Mouse (Mus musculus): ENCODE data around the gene Epm2aip1.

The Epm2aip1 gene

DNA sequence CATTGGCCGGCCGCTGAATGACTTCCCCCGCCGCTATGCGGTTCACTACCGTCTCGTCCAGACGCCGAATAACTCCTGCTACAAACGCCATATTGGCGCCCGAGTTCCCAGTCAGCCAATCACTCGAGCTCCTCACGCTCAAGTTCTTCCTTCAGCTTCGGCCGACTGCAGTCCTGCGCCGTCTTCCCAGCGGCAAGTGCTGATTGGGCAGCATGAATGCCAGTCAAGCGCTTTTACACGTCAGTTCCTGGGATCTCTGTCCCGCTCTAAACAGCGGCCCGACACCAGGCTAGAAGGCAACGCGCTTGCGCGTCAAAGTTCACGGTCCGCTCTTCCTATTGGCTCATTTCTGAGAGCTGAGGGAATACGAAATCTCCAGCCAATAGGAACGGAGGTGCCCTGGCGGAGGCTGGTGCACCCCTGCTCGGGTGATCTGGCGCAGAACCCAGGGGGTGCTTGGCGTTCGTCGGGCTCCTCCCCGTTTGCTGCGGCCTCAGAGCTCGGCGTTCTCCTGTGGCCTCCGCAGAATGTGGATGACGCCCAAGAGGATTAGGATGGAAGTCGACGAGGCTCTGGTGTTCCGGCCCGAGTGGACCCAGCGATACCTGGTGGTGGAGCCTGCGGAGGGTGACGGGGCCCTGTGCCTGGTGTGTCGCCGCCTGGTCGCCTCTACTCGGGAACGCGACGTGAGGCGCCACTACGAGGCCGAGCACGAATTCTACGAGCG is at the start of gene Epm2aip1, which contains the start of gene Mlh1:
Gene Epm2aip1, plus strand, starts transcription at position 496 of the 727 bp plus-strand sequence.
Gene Mlh1, minus strand, starts transcription at position 358 of the 727 bp plus-strand sequence.
- ATAC-seq (ENCODE audit: low TSS enrichment): peak; percentile 97

- no peak for ATAC-seq (ENCODE audit: low TSS enrichment)
Observed at GRCm38 (mm10) chr9:111223406-111223805, 48.3 kb upstream of the Epm2aip1 start.

DNA sequence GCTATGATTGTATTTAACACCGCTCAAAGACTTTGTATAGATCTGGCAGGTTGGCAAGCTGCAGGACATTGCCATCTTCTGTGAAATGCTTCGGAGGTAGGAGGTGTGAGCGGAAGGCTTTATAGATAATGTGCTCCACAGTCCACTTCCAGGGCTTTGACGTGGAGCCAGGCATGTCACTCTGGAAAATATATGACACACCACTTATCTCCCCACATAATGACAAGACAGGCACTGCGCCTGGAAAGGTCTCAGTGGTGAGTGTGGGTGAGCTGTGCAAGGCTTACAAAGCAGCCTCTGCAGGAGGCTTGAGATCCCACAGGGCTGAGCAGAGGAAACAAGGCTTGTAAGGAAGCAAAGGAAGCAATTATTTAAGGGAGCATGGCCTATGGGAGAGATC is 43.3 kb upstream of the Epm2aip1 start:
- peak; percentile 73; the same call in 1 of the 2 replicates for ATAC-seq (ENCODE audit: low TSS enrichment)

- ATAC-seq (ENCODE audit: low TSS enrichment): no peak
Observed at GRCm38 (mm10) chr9:111234701-111235100, 37.0 kb upstream of the Epm2aip1 start.

DNA sequence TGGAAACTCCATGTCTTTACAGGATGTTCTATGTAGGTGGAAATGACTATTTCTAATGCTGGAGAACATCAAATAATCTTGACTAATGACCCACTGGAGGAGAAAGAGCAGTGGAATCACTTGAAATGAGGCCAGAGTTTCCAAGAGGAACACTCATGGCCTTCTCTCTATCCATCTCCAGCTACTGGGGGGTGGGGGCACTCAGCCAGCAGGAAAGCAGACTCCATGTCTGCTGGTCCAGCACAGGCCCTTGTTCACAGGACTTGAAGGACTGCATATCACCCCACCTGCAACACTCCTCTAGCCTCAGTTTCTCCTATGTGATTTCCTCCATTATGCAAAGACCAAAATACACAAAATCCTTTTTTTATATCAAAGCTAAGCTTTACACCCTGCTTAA is 34.0 kb upstream of the Epm2aip1 start:
- no peak for ATAC-seq (ENCODE audit: low TSS enrichment)

DNA sequence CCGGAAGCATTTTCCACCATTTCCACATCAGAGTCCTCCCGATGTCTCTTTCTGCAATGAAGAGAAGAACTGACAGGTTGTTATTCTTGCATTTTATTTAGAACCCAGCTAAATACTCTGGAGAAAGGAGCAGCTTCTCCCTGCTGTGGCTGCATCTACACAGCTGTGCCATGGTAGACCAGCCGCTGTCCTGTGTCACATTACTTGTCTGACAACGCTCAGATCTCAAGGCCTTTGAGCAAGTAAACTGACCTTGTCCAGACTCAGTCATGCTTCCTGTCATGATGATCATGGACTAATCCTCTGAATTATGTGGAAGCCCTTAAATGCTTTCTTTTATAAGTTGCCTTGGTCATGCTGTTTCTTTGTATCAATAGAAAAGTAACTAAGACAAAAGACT is 31.9 kb upstream of the Epm2aip1 start:
- ATAC-seq (ENCODE audit: low TSS enrichment): no peak

DNA sequence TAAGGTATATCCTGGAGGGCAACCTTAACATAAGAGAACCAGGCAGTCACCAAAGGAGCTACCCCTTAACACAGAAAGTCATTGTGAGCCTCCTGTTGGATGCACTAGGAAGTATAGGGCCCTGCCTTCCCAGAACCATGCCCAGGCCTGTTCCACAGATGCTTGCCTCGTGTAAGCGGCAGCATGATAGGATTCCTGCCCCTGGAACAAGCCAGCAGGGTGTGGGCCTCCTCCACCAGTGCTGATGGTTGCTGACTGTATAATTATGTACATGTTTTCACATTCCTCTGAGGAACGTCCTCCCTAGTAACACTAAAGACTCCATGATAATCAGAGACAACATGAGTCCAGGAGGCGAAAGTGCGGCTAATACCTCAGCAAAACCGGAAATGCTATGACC is 28.3 kb upstream of the Epm2aip1 start:
- ATAC-seq (ENCODE audit: low TSS enrichment): no peak

- ATAC-seq (ENCODE audit: low TSS enrichment): peak; percentile 62; the same call in 1 of the 2 replicates
Observed at GRCm38 (mm10) chr9:111245546-111245945, 26.2 kb upstream of the Epm2aip1 start.

DNA sequence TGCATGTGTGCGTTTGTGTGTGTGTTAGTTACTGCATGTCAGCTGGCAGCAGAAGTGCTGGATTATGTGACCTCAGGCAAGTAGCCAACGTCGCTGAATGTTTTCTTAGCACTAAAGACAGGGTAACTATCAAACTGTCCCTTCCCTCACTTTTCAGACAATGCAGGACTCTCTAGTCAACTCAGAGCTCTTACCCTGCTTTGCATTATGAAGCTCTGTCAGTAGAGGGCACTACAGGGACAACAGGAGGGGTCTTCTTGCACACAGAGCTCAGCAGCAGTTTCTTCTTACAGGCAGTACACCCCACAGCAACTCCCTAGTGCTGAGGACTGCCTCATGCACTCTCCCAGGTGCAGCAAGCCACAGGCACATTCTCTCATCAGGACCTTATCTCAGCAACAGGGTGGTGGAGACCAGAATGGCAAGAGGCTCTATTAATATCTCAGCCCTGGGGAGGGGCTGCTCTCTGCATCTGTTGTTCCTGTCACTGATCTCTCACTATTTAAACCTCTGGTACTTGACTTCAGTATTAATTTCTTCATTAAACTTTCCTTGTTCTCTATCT is 24.0 kb upstream of the Epm2aip1 start:
- no peak for ATAC-seq (ENCODE audit: low TSS enrichment)

DNA sequence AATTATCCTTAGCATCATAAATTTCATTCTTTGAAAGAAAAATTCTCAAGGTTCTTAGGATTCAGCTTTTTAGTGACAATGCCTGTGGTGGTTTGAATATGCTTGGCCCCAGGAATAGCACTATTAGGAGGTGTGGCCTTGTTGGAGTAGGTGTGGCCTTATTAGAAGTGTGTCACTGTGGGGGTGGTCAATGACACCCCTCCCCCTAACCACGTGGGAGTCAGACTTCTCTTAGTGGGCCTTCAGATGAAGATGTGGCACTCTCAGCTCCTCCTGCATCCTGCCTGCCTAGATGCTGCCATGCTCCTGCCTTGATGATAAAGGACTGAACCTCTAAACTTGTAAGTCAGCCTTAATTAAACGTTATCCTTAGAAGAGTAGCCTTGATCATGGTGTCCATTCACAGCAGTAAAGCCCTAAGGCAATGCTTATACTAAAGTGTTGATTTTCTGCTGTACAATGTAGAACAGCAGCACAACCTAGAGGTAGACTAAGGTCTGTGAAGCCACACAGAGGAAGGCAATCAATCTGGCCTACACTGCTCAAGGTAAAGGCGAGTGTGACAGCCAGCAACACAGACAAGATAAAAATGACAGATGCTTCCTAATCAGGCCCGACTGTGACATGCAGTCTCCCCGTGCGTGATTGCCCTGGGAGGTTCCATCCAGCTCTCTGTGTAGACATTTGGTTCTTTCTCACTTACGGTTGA is 19.4 kb upstream of the Epm2aip1 start:
- peak; percentile 64; the same call in 1 of the 2 replicates for ATAC-seq (ENCODE audit: low TSS enrichment)

GRCm38 (mm10) chr9:111260360-111260985 is 11.3 kb upstream of the Epm2aip1 start:
- ATAC-seq (ENCODE audit: low TSS enrichment): peak; percentile 64

DNA sequence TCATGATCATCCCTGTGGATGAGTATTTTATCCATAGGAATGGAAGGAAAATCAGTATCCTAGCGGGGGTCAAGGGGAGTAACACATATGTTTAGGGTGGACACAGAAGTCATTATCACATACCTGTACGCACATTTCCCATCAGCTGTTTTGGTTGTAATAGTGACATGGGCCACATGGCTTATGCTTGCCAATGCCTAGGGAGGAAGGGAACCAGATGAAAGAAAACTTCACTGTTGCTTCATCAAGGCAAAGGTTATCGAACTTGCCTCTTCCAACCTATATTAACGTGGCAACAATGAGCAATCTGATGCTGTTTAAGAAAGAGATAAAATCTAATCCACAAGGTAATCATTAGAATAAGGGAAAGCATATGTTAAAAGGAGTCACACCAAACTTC is 10.4 kb upstream of the Epm2aip1 start:
- ATAC-seq (ENCODE audit: low TSS enrichment): no peak

DNA sequence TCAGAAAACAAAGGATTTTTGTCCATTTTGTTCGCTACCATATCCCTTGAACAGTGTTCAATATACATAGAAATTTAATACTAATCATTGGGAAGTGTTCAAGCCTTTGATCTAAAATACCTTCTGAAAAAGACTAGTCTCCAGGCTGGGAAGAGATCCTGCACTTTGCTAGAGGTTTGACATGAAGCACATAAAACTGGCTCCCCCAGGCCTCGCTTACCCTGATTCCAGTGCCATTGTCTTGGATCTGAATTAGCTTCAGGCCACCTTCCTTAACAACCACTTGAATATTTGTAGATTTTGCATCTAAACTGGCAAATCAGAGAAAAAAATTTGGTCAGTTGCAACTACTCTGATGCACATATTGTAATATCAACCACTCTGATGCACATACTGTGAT is 3.7 kb upstream of the Epm2aip1 start:
- ATAC-seq (ENCODE audit: low TSS enrichment): no peak

- ATAC-seq (ENCODE audit: low TSS enrichment): no peak
Observed at GRCm38 (mm10) chr9:111270606-111271005, 1.1 kb upstream of the Epm2aip1 start.

DNA sequence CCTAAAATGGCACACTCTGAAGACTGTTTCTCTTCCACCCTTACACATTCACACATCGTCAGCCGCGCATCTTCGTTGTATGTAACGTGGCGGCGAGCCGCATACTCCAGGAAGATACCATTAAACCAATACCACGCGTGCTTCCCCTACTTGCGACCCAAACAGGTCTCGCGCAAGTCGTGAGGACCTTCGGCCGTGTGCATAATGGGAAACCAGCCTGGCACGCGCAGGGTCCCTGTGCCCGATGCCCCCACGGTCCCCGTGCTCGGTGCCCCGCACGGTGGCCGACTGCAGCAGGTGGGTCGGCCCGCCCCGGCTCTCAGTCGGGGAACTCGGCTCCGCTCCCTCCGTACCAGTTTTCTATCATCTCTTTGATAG is 684 bp upstream of the Epm2aip1 start:
- peak; percentile 29 for ATAC-seq (ENCODE audit: low TSS enrichment)

DNA sequence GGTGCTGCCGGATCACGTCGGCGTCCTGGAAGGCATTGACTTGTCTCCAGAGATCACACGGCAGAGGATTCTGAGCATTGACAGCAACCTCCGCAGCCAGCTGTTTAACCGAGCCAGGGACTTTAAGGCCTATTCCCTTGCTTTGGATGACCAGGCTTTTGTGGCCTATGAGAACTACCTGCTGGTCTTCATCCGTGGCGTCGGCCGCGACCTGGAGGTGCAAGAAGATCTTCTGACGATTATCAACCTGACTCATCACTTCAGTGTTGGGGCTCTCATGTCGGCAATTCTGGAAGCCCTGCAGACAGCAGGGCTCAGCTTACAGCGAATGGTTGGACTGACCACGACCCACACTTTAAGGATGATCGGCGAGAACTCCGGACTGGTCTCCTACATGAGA is 627 bp downstream of the Epm2aip1 start:
- ATAC-seq (ENCODE audit: low TSS enrichment): no peak

DNA sequence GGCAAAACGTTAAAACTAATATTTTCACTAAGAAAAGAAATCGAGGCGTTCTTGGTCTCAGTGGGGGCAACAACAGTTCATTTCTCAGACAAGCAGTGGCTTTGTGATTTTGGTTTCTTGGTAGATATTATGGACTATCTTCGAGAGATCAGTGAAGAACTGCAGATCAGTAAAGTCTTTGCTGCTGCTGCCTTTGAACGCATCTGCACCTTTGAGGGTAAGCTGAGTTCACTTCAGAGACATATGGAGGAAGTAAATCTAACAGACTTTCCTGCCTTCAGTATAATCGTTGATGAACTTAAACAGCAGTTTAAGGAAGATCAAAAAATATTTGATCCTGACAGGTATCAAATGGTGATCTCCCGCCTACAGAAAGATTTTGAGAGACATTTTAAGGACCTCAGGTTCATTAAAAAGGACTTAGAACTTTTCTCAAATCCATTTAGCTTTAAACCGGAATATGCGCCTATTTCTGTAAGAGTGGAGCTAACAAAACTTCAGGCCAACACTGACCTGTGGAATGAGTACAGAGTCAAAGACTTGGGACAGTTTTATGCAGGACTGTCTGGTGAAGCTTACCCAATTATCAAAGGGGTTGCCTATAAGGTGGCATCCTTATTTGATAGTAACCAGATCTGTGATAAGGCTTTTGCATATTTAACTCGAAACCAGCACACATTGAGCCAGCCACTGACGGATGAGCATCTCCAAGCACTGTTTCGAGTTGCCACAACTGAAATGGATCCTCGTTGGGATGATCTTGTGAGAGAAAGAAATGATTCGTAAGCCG is 1.5 kb downstream of the Epm2aip1 start:
- ATAC-seq (ENCODE audit: low TSS enrichment): no peak

- ATAC-seq (ENCODE audit: low TSS enrichment): no peak
Observed at GRCm38 (mm10) chr9:111273958-111274357, 2.2 kb downstream of the Epm2aip1 start.

- ATAC-seq (ENCODE audit: low TSS enrichment): no peak
Observed at GRCm38 (mm10) chr9:111275156-111275555, 3.4 kb downstream of the Epm2aip1 start.

DNA sequence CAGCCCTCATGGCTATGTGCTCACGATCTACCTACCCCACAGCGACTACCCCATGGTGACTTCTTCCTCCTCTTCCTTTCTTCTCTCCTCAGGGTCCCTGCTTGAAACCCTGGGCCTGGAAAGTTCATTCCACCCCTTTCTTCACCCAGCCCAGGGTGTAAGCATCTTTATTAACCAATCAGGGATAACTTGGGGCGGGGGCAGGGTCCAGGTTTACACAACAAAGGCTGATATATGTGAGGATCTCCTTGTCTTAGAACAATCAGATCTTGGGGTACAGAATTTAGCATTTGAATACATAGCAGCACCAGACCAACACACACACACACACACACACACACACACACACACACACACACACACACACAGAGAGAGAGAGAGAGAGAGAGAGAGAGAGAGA is 13.3 kb downstream of the Epm2aip1 start:
- no peak for ATAC-seq (ENCODE audit: low TSS enrichment)

DNA sequence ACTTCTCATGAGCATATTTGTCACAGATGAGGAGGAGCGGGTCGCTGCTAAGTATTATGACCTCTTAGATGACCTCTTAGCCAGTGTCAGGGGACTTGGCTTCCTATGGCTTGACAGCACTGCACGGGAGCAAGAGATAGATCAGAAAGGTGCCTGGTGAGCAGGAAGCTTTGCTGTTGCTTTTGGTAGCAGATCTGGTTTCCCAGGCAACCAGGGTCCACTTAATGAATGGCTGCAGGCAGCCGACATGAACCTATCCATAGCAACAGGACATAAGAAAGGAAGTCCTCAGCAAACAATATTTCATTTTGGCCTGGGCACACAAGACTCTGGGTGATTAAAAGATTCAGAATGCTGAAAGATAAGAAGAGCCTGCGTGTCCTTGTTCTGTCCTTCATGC is 13.9 kb downstream of the Epm2aip1 start:
- ATAC-seq (ENCODE audit: low TSS enrichment): no peak

GRCm38 (mm10) chr9:111286468-111286867 is 14.7 kb downstream of the Epm2aip1 start:
- no peak for ATAC-seq (ENCODE audit: low TSS enrichment)

Data from frontal cortex, adult (tissue).